Mouse (Mus musculus): ENCODE measurements around the gene Prdm10. TPM values are rescaled to one million over a fixed set of nuclear protein-coding genes. Genes with fewer than 3 reads are reported as not detected.

Gene Prdm10
- polyA plus RNA-seq, 1 experiment: 1.9 TPM

- no peak overlapping the region for H3K4me2 ChIP-seq (ENCODE audit: low read depth)
- TF ChIP-seq POLR2A (IDR thresholded peaks at IDR 0.05; ENCODE audit: insufficient read length, low read depth) (no peak), SRF (IDR thresholded peaks at IDR 0.05; ENCODE audit: control insufficient read depth, insufficient read length, low read depth) (no peak), MYOD1 (IDR thresholded peaks at IDR 0.05; ENCODE audit: control insufficient read depth in 1 of 3, insufficient read length in 2 of 3, low read depth in 2 of 3) (no peak), REST (IDR thresholded peaks at IDR 0.05; ENCODE audit: insufficient read depth, insufficient read length) (no peak), TCF12 (IDR thresholded peaks at IDR 0.05; ENCODE audit: insufficient read depth, poor library complexity, severe bottlenecking) (no peak), CEBPB (IDR thresholded peaks at IDR 0.05; ENCODE audit: insufficient read depth, poor library complexity, severe bottlenecking) (no peak), POLR2AphosphoS2 (IDR thresholded peaks at IDR 0.05; ENCODE audit: insufficient read length, low read depth) (no peak), MYOG (IDR thresholded peaks at IDR 0.05; ENCODE audit: control insufficient read depth in 1 of 3, insufficient read depth in 1 of 3, insufficient read length in 2 of 3, low read depth in 2 of 3) (no peak), E2F4 (IDR thresholded peaks at IDR 0.05; ENCODE audit: insufficient read depth) (no peak), USF1 (IDR thresholded peaks at IDR 0.05; ENCODE audit: low read depth) (no peak), MAX (IDR thresholded peaks at IDR 0.05; ENCODE audit: low read depth) (no peak)
- no peaks in the 10 kb centered on the region for H3K27me3 ChIP-seq (ENCODE audit: control insufficient read depth, insufficient read depth, insufficient read length)
Observed at GRCm38 (mm10) chr9:31412165-31412564, 131.8 kb downstream of the Prdm10 start.

DNA sequence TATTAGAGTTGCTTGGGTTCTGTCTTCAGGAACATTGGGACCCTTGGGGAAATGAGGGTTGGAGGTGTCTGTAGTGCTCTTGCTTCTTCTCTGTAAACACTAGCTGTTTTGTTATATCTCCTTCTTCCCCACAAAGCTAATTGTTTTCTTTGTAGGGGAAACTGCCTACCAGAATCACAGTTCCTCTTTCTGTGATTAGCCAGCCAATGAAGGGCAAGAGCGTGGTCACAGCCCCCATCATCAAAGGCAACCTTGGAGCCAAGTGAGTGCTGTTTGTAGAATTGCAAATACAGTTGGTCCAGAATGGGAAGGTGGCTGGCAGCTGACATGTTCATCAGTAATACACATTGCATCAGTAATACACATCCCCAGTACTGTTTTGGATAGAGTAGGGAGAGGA is 138.5 kb downstream of the Prdm10 start:
- Histone ChIP-seq H3K4me3 (no peak overlapping the region), H3K79me2 (ENCODE audit: control insufficient read depth, insufficient read depth) (no peaks in the 10 kb centered on the region), H3K4me2 (ENCODE audit: low read depth) (no peak overlapping the region), H3K27me3 (ENCODE audit: control insufficient read depth, insufficient read depth, insufficient read length) (no peaks in the 10 kb centered on the region), H3ac (ENCODE audit: control insufficient read depth, insufficient read length) (no peak overlapping the region), H3K36me3 (ENCODE audit: control insufficient read depth, insufficient read depth) (peaks cover 52% of the 10 kb centered on the region)
- TF ChIP-seq USF1 (IDR thresholded peaks at IDR 0.05; ENCODE audit: low read depth) (no peak), MYOG (IDR thresholded peaks at IDR 0.05; ENCODE audit: control insufficient read depth in 1 of 3, insufficient read depth in 1 of 3, insufficient read length in 2 of 3, low read depth in 2 of 3) (no peak), MYOD1 (IDR thresholded peaks at IDR 0.05; ENCODE audit: control insufficient read depth in 1 of 3, insufficient read length in 2 of 3, low read depth in 2 of 3) (no peak), SRF (IDR thresholded peaks at IDR 0.05; ENCODE audit: control insufficient read depth, insufficient read length, low read depth) (no peak), POLR2AphosphoS2 (IDR thresholded peaks at IDR 0.05; ENCODE audit: insufficient read length, low read depth) (no peak), REST (IDR thresholded peaks at IDR 0.05; ENCODE audit: insufficient read depth, insufficient read length) (no peak), TCF3 (IDR thresholded peaks at IDR 0.05; ENCODE audit: insufficient read length, low read depth) (no peak), TCF12 (IDR thresholded peaks at IDR 0.05; ENCODE audit: insufficient read depth, poor library complexity, severe bottlenecking) (no peak), MAX (IDR thresholded peaks at IDR 0.05; ENCODE audit: low read depth) (no peak), E2F4 (IDR thresholded peaks at IDR 0.05; ENCODE audit: insufficient read depth) (no peak), POLR2A (IDR thresholded peaks at IDR 0.05; ENCODE audit: insufficient read length, low read depth) (no peak)

More at GRCm38 (mm10) chr9:31412165-31412564, 131.8 kb downstream of the Prdm10 start:
- Histone ChIP-seq H3K36me3 (ENCODE audit: control insufficient read depth, insufficient read depth) (peaks cover 39% of the 10 kb centered on the region), H3K79me2 (ENCODE audit: control insufficient read depth, insufficient read depth) (no peaks in the 10 kb centered on the region), H3ac (ENCODE audit: control insufficient read depth, insufficient read length) (no peak overlapping the region), H3K4me3 (no peak overlapping the region)

DNA sequence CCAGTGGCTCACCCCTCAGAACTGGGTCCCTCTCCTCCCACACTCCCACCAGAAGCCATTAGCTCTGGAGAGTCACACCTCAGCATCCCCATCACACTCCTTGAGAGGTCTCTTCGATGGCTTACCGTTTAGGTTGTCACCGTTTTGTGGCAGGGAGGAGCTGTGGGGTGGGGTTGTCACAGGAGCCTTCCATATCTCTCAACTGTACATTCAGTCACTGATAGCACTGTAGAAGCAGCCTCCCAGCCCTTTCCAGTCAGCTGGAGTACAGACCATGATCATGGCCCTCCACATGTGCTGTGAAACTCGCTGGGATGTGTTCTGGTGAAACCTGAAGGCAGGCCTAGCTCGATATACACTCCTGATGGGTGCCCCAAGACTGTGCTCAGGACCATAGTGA is 141.8 kb downstream of the Prdm10 start:
- peaks cover 36% of the 10 kb centered on the region for H3K36me3 ChIP-seq (ENCODE audit: control insufficient read depth, insufficient read depth)
- no peaks in the 10 kb centered on the region for H3K79me2 ChIP-seq (ENCODE audit: control insufficient read depth, insufficient read depth)
- TF ChIP-seq CEBPB (IDR thresholded peaks at IDR 0.05; ENCODE audit: insufficient read depth, poor library complexity, severe bottlenecking): no peak
- TF ChIP-seq TCF3 (IDR thresholded peaks at IDR 0.05; ENCODE audit: insufficient read length, low read depth): no peak
- TF ChIP-seq TCF12 (IDR thresholded peaks at IDR 0.05; ENCODE audit: insufficient read depth, poor library complexity, severe bottlenecking): no peak
- no peak for TF ChIP-seq REST (IDR thresholded peaks at IDR 0.05; ENCODE audit: insufficient read depth, insufficient read length)
- no peak for TF ChIP-seq MYOD1 (IDR thresholded peaks at IDR 0.05; ENCODE audit: control insufficient read depth in 1 of 3, insufficient read length in 2 of 3, low read depth in 2 of 3)
- no peak for TF ChIP-seq POLR2AphosphoS2 (IDR thresholded peaks at IDR 0.05; ENCODE audit: insufficient read length, low read depth)
- TF ChIP-seq SRF (IDR thresholded peaks at IDR 0.05; ENCODE audit: control insufficient read depth, insufficient read length, low read depth): no peak
- no peak for TF ChIP-seq POLR2A (IDR thresholded peaks at IDR 0.05; ENCODE audit: insufficient read length, low read depth)
- no peak for TF ChIP-seq MAX (IDR thresholded peaks at IDR 0.05; ENCODE audit: low read depth)
- TF ChIP-seq MYOG (IDR thresholded peaks at IDR 0.05; ENCODE audit: control insufficient read depth in 1 of 3, insufficient read depth in 1 of 3, insufficient read length in 2 of 3, low read depth in 2 of 3): no peak
- no peak for TF ChIP-seq E2F4 (IDR thresholded peaks at IDR 0.05; ENCODE audit: insufficient read depth)
- no peak for TF ChIP-seq USF1 (IDR thresholded peaks at IDR 0.05; ENCODE audit: low read depth)
- no peak overlapping the region for H3ac ChIP-seq (ENCODE audit: control insufficient read depth, insufficient read length)
- no peak overlapping the region for H3K4me3 ChIP-seq
- H3K4me2 ChIP-seq (ENCODE audit: low read depth): no peak overlapping the region
- no peaks in the 10 kb centered on the region for H3K27me3 ChIP-seq (ENCODE audit: control insufficient read depth, insufficient read depth, insufficient read length)

DNA sequence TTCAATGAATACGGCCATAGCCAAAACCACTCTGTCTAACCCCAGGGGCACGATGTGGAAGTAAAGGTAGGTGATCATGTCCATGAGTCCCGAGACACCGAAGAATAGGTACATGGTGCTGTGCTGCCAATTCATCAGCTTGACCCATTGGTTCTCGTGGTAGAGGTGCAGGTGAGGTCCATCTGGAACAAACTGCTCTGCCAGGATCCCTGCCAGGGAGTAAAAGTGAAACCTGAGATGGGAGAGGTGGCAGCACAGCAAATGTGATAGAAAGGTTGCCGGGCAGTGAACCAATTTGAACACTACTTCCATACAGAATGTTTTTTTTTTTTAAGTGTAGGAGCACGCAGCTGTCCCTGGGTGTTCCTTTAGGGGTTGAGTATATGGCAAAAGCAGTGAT is 148.6 kb downstream of the Prdm10 start:
- no peaks in the 10 kb centered on the region for H3K27me3 ChIP-seq (ENCODE audit: control insufficient read depth, insufficient read depth, insufficient read length)
- H3K4me3 ChIP-seq: no peak overlapping the region
- TF ChIP-seq MAX (IDR thresholded peaks at IDR 0.05; ENCODE audit: low read depth) (no peak), USF1 (IDR thresholded peaks at IDR 0.05; ENCODE audit: low read depth) (no peak), SRF (IDR thresholded peaks at IDR 0.05; ENCODE audit: control insufficient read depth, insufficient read length, low read depth) (no peak), POLR2A (IDR thresholded peaks at IDR 0.05; ENCODE audit: insufficient read length, low read depth) (no peak), TCF3 (IDR thresholded peaks at IDR 0.05; ENCODE audit: insufficient read length, low read depth) (no peak), CEBPB (IDR thresholded peaks at IDR 0.05; ENCODE audit: insufficient read depth, poor library complexity, severe bottlenecking) (no peak), TCF12 (IDR thresholded peaks at IDR 0.05; ENCODE audit: insufficient read depth, poor library complexity, severe bottlenecking) (no peak), MYOG (IDR thresholded peaks at IDR 0.05; ENCODE audit: control insufficient read depth in 1 of 3, insufficient read depth in 1 of 3, insufficient read length in 2 of 3, low read depth in 2 of 3) (no peak), MYOD1 (IDR thresholded peaks at IDR 0.05; ENCODE audit: control insufficient read depth in 1 of 3, insufficient read length in 2 of 3, low read depth in 2 of 3) (no peak), POLR2AphosphoS2 (IDR thresholded peaks at IDR 0.05; ENCODE audit: insufficient read length, low read depth) (no peak), E2F4 (IDR thresholded peaks at IDR 0.05; ENCODE audit: insufficient read depth) (no peak), REST (IDR thresholded peaks at IDR 0.05; ENCODE audit: insufficient read depth, insufficient read length) (no peak)
- H3K4me2 ChIP-seq (ENCODE audit: low read depth): no peak overlapping the region
- H3ac ChIP-seq (ENCODE audit: control insufficient read depth, insufficient read length): no peak overlapping the region
- no peaks in the 10 kb centered on the region for H3K79me2 ChIP-seq (ENCODE audit: control insufficient read depth, insufficient read depth)
- H3K36me3 ChIP-seq (ENCODE audit: control insufficient read depth, insufficient read depth): no peaks in the 10 kb centered on the region

All from myocyte (in vitro differentiated cells).